Mouse (Mus musculus) midbrain, embryonic 15.5 days (tissue): ENCODE data around the gene Bcl2l10. TPM values are rescaled to one million over a fixed set of nuclear protein-coding genes. Genes with fewer than 3 reads are reported as not detected.
"Not testable (repeated sequence)": the region's sequence is repeated elsewhere in the genome, so short reads cannot be mapped to it uniquely, and the experiment has no call there.

ENCODE experiments used
- ATAC-seq: fragments of 200-750 bp; cut with Nextera tagmentation; replicated peaks from 2 replicates; pipeline ENCODE4 v1.8.0; 2017; ENCODE audit warnings: moderate TSS enrichment
- H3K27ac ChIP-seq: fragments of 300-500 bp; sonication (generic); 2 replicates; pipeline ENCODE4 v1.5.1; 2015; ENCODE audit warnings: mild to moderate bottlenecking, inconsistent platforms
- H3K27me3 ChIP-seq: fragments of 300-500 bp; sonication (generic); replicated peaks from 2 replicates; pipeline ENCODE4 v1.6.1; 2015; ENCODE audit warnings: inconsistent platforms
- H3K36me3 ChIP-seq: fragments of 300-500 bp; sonication (generic); replicated peaks from 2 replicates; pipeline ENCODE4 v1.6.1; 2015; ENCODE audit warnings: inconsistent platforms
- H3K4me1 ChIP-seq: fragments of 300-500 bp; sonication (generic); 2 replicates; pipeline ENCODE4 v1.6.1; 2015; ENCODE audit warnings: inconsistent platforms
- H3K4me2 ChIP-seq: fragments of 300-500 bp; sonication (generic); 2 replicates; pipeline ENCODE4 v1.6.1; 2015; ENCODE audit warnings: inconsistent platforms, mild to moderate bottlenecking, moderate library complexity
- H3K4me3 ChIP-seq: fragments of 300-500 bp; sonication (generic); 2 replicates; pipeline ENCODE4 v1.5.1; 2015; ENCODE audit warnings: mild to moderate bottlenecking, inconsistent platforms
- H3K9ac ChIP-seq: fragments of 300-500 bp; sonication (generic); 2 replicates; pipeline ENCODE4 v1.6.1; 2015; ENCODE audit warnings: mild to moderate bottlenecking, inconsistent platforms
- H3K9me3 ChIP-seq: fragments of 300-500 bp; sonication (generic); 2 replicates; pipeline ENCODE4 v1.6.1; 2016; ENCODE audit warnings: inconsistent platforms
- WGBS: fragments of 180-500 bp; shearing (Covaris S2); methylation state at CpG from one replicate; pipeline ENCODE4 v1.1.7; 2015; ENCODE audit warnings: mixed read lengths; 5-methylcytosine and 5-hydroxymethylcytosine counted together
- polyA plus RNA-seq: library from polyadenylated mRNA; unstranded; fragments of >200 nt; fragmentation: Nextera tagmentation; extraction: Ambion mirVana; gene quantifications from 2 replicates; pipeline ENCODE4 v1.2.1, GENCODE M21; 2015

The Bcl2l10 gene
- polyA plus RNA-seq, 1 experiment from 2014 or later = not detected

DNA sequence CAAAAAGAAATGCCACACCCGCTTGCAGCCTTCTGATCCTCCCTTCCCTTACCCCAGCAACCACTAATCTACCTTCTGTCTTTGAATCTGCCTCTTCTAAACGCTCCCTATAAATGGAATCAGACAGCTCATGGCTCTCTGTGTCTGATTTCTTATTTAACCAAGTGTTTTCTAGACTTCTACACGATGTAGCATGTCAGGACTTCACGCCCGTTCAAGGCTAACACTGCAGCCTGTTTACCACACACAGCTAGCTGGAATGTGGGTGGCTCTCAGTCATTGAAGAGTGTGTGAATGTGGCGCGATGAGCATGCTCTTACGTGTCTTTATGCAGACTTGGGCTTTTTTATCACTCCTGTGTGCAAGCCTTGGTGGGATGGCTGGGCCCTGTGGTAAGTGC is 5.5 kb downstream of the Bcl2l10 start:
- no peaks in the 10 kb centered on the region for H3K4me1 ChIP-seq
- no peaks in the 10 kb centered on the region for H3K36me3 ChIP-seq
- H3K27ac ChIP-seq = no peak overlapping the region
- no peak overlapping the region for H3K4me3 ChIP-seq
- H3K27me3 ChIP-seq = no peaks in the 10 kb centered on the region
- H3K4me2 ChIP-seq = no peak overlapping the region
- H3K9me3 ChIP-seq = no peaks in the 10 kb centered on the region
- WGBS = 76% methylated on average over 8 of the region's 8 CpGs
- no peak overlapping the region for H3K9ac ChIP-seq
- no peak for ATAC-seq

GRCm38 (mm10) chr9:75355783-75356182 is 8.2 kb downstream of the Bcl2l10 start:
- Histone ChIP-seq H3K9ac (no peak overlapping the region), H3K4me3 (no peak overlapping the region), H3K36me3 (no peaks in the 10 kb centered on the region), H3K4me2 (no peak overlapping the region), H3K9me3 (no peaks in the 10 kb centered on the region), H3K4me1 (no peaks in the 10 kb centered on the region), H3K27me3 (no peaks in the 10 kb centered on the region), H3K27ac (no peak overlapping the region)
- ATAC-seq = no peak
- 90% methylated on average over 4 of the region's 4 CpGs for WGBS

DNA sequence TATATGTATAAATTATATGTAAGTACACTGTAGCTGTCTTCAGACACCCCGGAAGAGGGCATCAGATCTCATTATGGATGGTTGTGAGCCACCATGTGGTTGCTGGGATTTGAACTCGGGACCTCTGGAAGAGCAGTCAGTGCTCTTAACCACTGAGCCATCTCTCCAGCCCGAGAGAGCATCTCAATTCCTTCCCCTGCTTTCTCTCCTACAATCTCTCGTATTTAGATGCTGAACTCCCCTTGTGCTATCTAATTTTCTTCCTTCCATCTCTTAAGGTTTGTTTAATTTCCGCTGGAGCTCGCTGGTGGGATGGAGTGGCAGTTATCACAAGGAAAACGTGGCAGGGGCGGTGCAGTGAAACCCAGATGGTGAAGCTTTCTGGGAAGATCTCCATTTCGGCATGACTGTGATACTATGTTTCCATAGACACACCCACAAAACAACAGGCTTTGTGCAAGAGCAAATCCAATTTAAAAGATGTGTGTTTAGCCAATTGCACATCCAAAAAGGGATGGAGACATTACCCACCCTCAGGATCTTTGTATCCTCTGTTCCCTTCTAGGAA is 9.6 kb downstream of the Bcl2l10 start:
- 78% methylated on average over 9 of the region's 9 CpGs for WGBS
- no peak overlapping the region for H3K4me2 ChIP-seq

DNA sequence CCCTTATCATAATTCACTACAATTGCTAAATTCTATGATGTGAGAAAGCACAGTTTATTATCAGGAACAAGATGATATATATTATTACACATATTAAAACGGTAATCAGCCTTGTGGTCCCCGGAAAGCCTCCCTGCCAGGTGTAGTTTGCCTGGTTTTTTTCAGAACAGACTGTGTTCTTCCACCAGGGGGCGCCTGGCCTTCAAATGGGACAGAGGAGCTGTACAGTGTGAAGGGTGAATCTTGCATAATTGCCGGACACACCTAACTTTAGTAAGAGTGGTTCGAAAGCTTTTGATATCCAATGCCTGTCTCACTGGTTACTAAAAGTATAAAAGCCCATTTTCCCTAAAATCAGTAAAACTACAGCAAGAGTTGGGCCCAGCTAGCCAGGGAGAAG is 14.1 kb downstream of the Bcl2l10 start:
- Histone ChIP-seq H3K9ac (no peak overlapping the region), H3K4me3 (no peak overlapping the region), H3K36me3 (no peaks in the 10 kb centered on the region), H3K9me3 (no peaks in the 10 kb centered on the region), H3K4me2 (no peak overlapping the region), H3K4me1 (no peaks in the 10 kb centered on the region), H3K27ac (no peak overlapping the region), H3K27me3 (no peaks in the 10 kb centered on the region)
- 38% methylated on average over 5 of the region's 5 CpGs for WGBS
- 0 out of 2 replicates have a peak, but pooled peaks have one; percentile 48 for ATAC-seq

More for the DNA sequence above, 9.6 kb downstream of the Bcl2l10 start:
- Histone ChIP-seq H3K4me1 (no peaks in the 10 kb centered on the region), H3K36me3 (no peaks in the 10 kb centered on the region), H3K27me3 (no peaks in the 10 kb centered on the region), H3K9ac (no peak overlapping the region), H3K9me3 (no peaks in the 10 kb centered on the region), H3K4me3 (no peak overlapping the region), H3K27ac (no peak overlapping the region)
- ATAC-seq = no peak

GRCm38 (mm10) chr9:75362201-75362600 is 14.6 kb downstream of the Bcl2l10 start:
- WGBS = 92% methylated on average over 4 of the region's 4 CpGs
- Histone ChIP-seq H3K36me3 (no peaks in the 10 kb centered on the region), H3K4me1 (no peaks in the 10 kb centered on the region), H3K27me3 (no peaks in the 10 kb centered on the region), H3K4me2 (no peak overlapping the region), H3K4me3 (no peak overlapping the region), H3K27ac (no peak overlapping the region), H3K9me3 (no peaks in the 10 kb centered on the region), H3K9ac (no peak overlapping the region)
- no peak for ATAC-seq

- H3K9me3 ChIP-seq = no peaks in the 10 kb centered on the region
- no peak for ATAC-seq
- no peak overlapping the region for H3K27ac ChIP-seq
- H3K4me1 ChIP-seq = no peaks in the 10 kb centered on the region
- no peaks in the 10 kb centered on the region for H3K27me3 ChIP-seq
- H3K36me3 ChIP-seq = no peaks in the 10 kb centered on the region
- 78% methylated on average over 5 of the region's 5 CpGs for WGBS
- H3K4me2 ChIP-seq = no peak overlapping the region
- H3K9ac ChIP-seq = no peak overlapping the region
- H3K4me3 ChIP-seq = no peak overlapping the region
Observed at GRCm38 (mm10) chr9:75363001-75363400, 15.4 kb downstream of the Bcl2l10 start.

DNA sequence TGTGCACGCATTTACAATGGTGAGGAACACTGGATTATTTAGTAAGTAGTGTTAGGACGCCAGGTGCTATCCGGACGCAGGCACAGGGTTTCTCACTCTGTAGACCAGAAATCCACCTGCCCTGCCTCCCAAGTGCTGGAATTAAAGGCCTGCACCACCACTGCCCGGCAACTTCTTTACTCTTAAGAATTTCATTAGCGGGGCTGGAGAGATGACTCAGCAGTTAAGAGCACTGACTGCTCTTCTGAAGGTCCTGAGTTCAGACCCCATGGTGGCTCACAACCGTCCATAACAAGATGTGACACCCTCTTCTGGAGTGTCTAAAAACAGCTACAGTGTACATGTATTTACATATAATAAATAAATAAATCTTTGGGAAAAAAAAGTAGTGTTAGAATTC is 16.1 kb downstream of the Bcl2l10 start:
- H3K9me3 ChIP-seq, ATAC-seq, H3K9ac ChIP-seq, H3K4me3 ChIP-seq, H3K4me2 ChIP-seq, H3K27me3 ChIP-seq, H3K36me3 ChIP-seq, H3K4me1 ChIP-seq, H3K27ac ChIP-seq: not testable (repeated sequence)
- WGBS = 69% methylated on average over 7 of the region's 7 CpGs

DNA sequence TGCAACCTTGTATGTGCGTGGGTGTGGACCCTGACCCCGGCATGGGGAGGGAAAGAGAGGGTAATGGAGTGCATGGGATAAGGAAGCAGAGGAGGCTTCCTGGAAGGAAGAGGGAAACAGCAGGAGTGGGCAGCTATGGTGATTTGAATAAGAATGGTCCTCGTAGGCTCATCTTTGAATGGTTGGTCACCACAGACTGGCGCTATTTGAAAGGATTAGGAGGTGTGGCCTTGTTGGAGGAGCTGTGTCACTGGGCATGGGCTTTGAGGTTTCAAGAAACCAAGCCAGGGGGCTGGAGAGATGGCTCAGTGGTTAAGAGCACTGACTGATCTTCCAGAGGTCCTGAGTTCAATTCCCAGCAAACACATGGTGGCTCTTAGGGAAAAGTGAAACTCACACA is 17.6 kb downstream of the Bcl2l10 start:
- Histone ChIP-seq H3K4me3 (no peak overlapping the region), H3K9ac (no peak overlapping the region), H3K4me1 (no peaks in the 10 kb centered on the region), H3K36me3 (no peaks in the 10 kb centered on the region), H3K27me3 (no peaks in the 10 kb centered on the region), H3K9me3 (no peaks in the 10 kb centered on the region), H3K4me2 (no peak overlapping the region), H3K27ac (no peak overlapping the region)
- no peak for ATAC-seq
- 61% methylated on average over 4 of the region's 4 CpGs for WGBS

DNA sequence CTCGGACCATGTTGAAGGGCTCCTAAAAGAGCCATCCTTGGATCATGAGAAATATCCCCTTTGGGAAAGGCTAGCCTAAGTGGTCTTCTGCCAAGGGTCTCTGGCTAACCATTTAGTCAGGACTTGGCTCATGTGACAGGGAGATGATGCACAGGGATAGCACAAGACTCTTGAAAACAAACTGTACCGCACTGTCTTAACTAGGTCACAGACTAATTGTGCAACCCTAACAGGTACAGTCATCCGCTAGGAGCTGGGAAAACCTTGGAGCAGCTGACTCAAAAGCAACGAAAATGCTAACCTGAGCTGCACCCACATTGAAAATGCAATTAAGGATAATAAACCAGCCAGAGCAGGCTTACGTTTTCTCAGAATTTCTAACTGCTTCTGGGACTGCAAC is 18.6 kb downstream of the Bcl2l10 start:
- no peak for ATAC-seq

DNA sequence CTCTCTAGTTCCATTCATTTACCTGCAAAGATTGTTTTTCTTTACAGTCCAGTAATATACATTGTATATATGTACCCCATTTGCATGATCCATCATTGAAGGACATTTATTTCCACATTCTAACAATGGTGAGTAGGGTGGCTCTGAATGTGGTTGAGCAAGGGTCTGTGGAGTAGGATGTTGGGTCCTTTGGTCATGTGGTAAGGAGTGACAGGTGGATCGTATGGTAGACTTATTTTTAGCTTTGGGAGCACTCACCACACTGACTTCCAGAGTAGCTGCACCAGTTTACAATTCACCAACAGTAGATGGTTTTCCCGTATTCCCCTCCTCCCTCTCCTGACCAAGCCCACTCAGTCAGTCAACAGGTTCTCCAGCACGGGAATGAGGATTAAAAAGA is 21.2 kb downstream of the Bcl2l10 start:
- WGBS = 71% methylated on average over 3 of the region's 3 CpGs
- H3K4me1 ChIP-seq = no peaks in the 10 kb centered on the region
- H3K27ac ChIP-seq = no peak overlapping the region
- no peak overlapping the region for H3K4me2 ChIP-seq
- no peaks in the 10 kb centered on the region for H3K9me3 ChIP-seq
- H3K9ac ChIP-seq = no peak overlapping the region
- no peak overlapping the region for H3K4me3 ChIP-seq
- H3K36me3 ChIP-seq = no peaks in the 10 kb centered on the region
- ATAC-seq = no peak
- H3K27me3 ChIP-seq = no peaks in the 10 kb centered on the region

More for the DNA sequence above, 18.6 kb downstream of the Bcl2l10 start:
- H3K27ac ChIP-seq = no peak overlapping the region
- no peaks in the 10 kb centered on the region for H3K9me3 ChIP-seq
- no peak overlapping the region for H3K4me2 ChIP-seq
- no peaks in the 10 kb centered on the region for H3K36me3 ChIP-seq
- no peaks in the 10 kb centered on the region for H3K4me1 ChIP-seq
- H3K27me3 ChIP-seq = no peaks in the 10 kb centered on the region
- 74% methylated on average over 5 of the region's 5 CpGs for WGBS
- no peak overlapping the region for H3K9ac ChIP-seq
- no peak overlapping the region for H3K4me3 ChIP-seq

- Histone ChIP-seq H3K4me1 (no peaks in the 10 kb centered on the region), H3K36me3 (no peaks in the 10 kb centered on the region), H3K4me3 (no peak overlapping the region), H3K27me3 (no peaks in the 10 kb centered on the region), H3K4me2 (no peak overlapping the region), H3K27ac (no peak overlapping the region), H3K9ac (no peak overlapping the region), H3K9me3 (no peaks in the 10 kb centered on the region)
- 96% methylated on average over 9 of the region's 9 CpGs for WGBS
- no peak for ATAC-seq
Observed at GRCm38 (mm10) chr9:75375606-75376005, 28.0 kb downstream of the Bcl2l10 start.

- 85% methylated on average over 1 of the region's 1 CpGs for WGBS
- Histone ChIP-seq H3K4me3 (no peak overlapping the region), H3K4me2 (no peak overlapping the region), H3K9me3 (no peaks in the 10 kb centered on the region), H3K27me3 (no peaks in the 10 kb centered on the region), H3K36me3 (no peaks in the 10 kb centered on the region), H3K4me1 (no peaks in the 10 kb centered on the region), H3K9ac (no peak overlapping the region), H3K27ac (no peak overlapping the region)
- no peak for ATAC-seq
Observed at GRCm38 (mm10) chr9:75376428-75376827, 28.9 kb downstream of the Bcl2l10 start.

- Histone ChIP-seq H3K27me3 (no peaks in the 10 kb centered on the region), H3K9me3 (no peaks in the 10 kb centered on the region), H3K27ac (no peak overlapping the region), H3K4me3 (no peak overlapping the region), H3K4me2 (no peak overlapping the region), H3K36me3 (no peaks in the 10 kb centered on the region), H3K9ac (no peak overlapping the region), H3K4me1 (no peaks in the 10 kb centered on the region)
- WGBS = 96% methylated on average over 2 of the region's 2 CpGs
- no peak for ATAC-seq
Observed at GRCm38 (mm10) chr9:75378774-75379173, 31.2 kb downstream of the Bcl2l10 start.
